Mouse (Mus musculus) MEL (cell line): ENCODE data around the gene Nlk. TPM values are rescaled to one million over a fixed set of nuclear protein-coding genes. Genes with fewer than 3 reads are reported as not detected.

Experiments
- DNase-seq: peaks from one replicate; pipeline ENCODE4 v3.0.0; 2011; ENCODE audit warnings: low read depth, low spot score
- H3K27ac ChIP-seq: 2 replicates; pipeline ENCODE4 v1.5.1; 2012; ENCODE audit warnings: low read depth, mild to moderate bottlenecking, control low read depth, low read length, moderate library complexity; ENCODE audit not compliant: control insufficient read depth
- H3K27me3 ChIP-seq, 2 experiments: fragments of 150-350 bp in 1 of 2; sonication (generic) in 1 of 2; 2 replicates each; pipeline ENCODE4 v1.6.1; 2012; ENCODE audit warnings: low read length in 2 of 2, mild to moderate bottlenecking in 2 of 2, improper control_type of control experiment in 1 of 2, moderate library complexity in 1 of 2; ENCODE audit not compliant: insufficient read depth in 2 of 2, control insufficient read depth in 1 of 2
- H3K36me3 ChIP-seq, 2 experiments: 2 replicates each; pipeline ENCODE4 v1.6.1; 2012 to 2014; ENCODE audit warnings: low read length in 2 of 2, improper control_type of control experiment in 1 of 2, inconsistent platforms in 1 of 2, mild to moderate bottlenecking in 1 of 2; ENCODE audit not compliant: insufficient read depth in 2 of 2, control insufficient read depth in 1 of 2
- H3K4me1 ChIP-seq, 2 experiments: fragments of 150-350 bp in 1 of 2; sonication (generic) in 1 of 2; 2 replicates each; pipeline ENCODE4 v1.6.1; 2012; ENCODE audit warnings: low read length in 2 of 2, improper control_type of control experiment in 1 of 2, mild to moderate bottlenecking in 1 of 2; ENCODE audit not compliant: insufficient read depth in 2 of 2, control insufficient read depth in 1 of 2
- H3K4me3 ChIP-seq, 2 experiments: fragments of 150-350 bp in 1 of 2; sonication (generic) in 1 of 2; 2 replicates each; pipeline ENCODE4 v1.5.1; 2012; ENCODE audit warnings: low read depth in 2 of 2, low read length in 2 of 2, mild to moderate bottlenecking in 2 of 2, moderate library complexity in 2 of 2, control low read depth in 1 of 2, improper control_type of control experiment in 1 of 2; ENCODE audit not compliant: control insufficient read depth in 1 of 2, insufficient read depth in 1 of 2
- H3K79me2 ChIP-seq: 2 replicates; pipeline ENCODE4 v1.6.1; 2012; ENCODE audit warnings: mild to moderate bottlenecking, low read length, moderate library complexity; ENCODE audit not compliant: control insufficient read depth, poor library complexity, insufficient read depth
- H3K9ac ChIP-seq: 2 replicates; pipeline ENCODE4 v1.6.1; 2012; ENCODE audit warnings: low read depth, mild to moderate bottlenecking, control low read depth, low read length, moderate library complexity; ENCODE audit not compliant: control insufficient read depth, poor library complexity, severe bottlenecking
- H3K9me3 ChIP-seq: fragments of 150-350 bp; sonication (generic); replicated peaks from 2 replicates; pipeline ENCODE4 v1.6.1; 2012; ENCODE audit warnings: mild to moderate bottlenecking, low read length, improper control_type of control experiment, moderate library complexity; ENCODE audit not compliant: insufficient read depth
- ELF1 ChIP-seq: IDR thresholded peaks from 2 replicates; pipeline ENCODE4 v1.6.1; 2014; ENCODE audit warnings: low read depth, mild to moderate bottlenecking, inconsistent platforms, low read length, improper control_type of control experiment, moderate library complexity
- EP300 ChIP-seq, 2 experiments: IDR thresholded peaks; 2 replicates each; pipeline ENCODE4 v1.6.1; 2011; ENCODE audit warnings: improper control_type of control experiment in 2 of 2, low read length in 2 of 2, low read depth in 1 of 2, mild to moderate bottlenecking in 1 of 2
- GABPA ChIP-seq: IDR thresholded peaks from 2 replicates; pipeline ENCODE4 v1.6.1; 2012; ENCODE audit warnings: low read depth, mild to moderate bottlenecking, inconsistent platforms, low read length, improper control_type of control experiment, moderate library complexity
- JUND ChIP-seq: IDR thresholded peaks from 2 replicates; pipeline ENCODE4 v1.6.1; 2011; ENCODE audit warnings: low read depth, mild to moderate bottlenecking, improper control_type of control experiment, low read length
- MAZ ChIP-seq: IDR thresholded peaks from 2 replicates; pipeline ENCODE4 v1.6.1; 2012; ENCODE audit warnings: low read depth, mild to moderate bottlenecking, inconsistent platforms, low read length, improper control_type of control experiment
- MXI1 ChIP-seq: IDR thresholded peaks from 2 replicates; pipeline ENCODE4 v1.6.1; 2011; ENCODE audit warnings: mild to moderate bottlenecking, low read depth, low read length, improper control_type of control experiment
- NELFE ChIP-seq: IDR thresholded peaks from 2 replicates; pipeline ENCODE4 v1.6.1; 2011; ENCODE audit warnings: low read depth, low read length, improper control_type of control experiment
- POLR2A ChIP-seq, 2 experiments: IDR thresholded peaks; 2 replicates each; pipeline ENCODE4 v1.6.1; 2011 to 2012; ENCODE audit warnings: low read length in 2 of 2, mild to moderate bottlenecking in 2 of 2, control low read depth in 1 of 2, improper control_type of control experiment in 1 of 2, low read depth in 1 of 2, moderate library complexity in 1 of 2; ENCODE audit not compliant: control insufficient read depth in 1 of 2, insufficient read depth in 1 of 2, poor library complexity in 1 of 2
- POLR2AphosphoS5 ChIP-seq: IDR thresholded peaks from 2 replicates; pipeline ENCODE4 v1.6.1; 2012; ENCODE audit warnings: low read depth, borderline replicate concordance, mild to moderate bottlenecking, inconsistent platforms, low read length, moderate library complexity, mixed read lengths
- SIN3A ChIP-seq: IDR thresholded peaks from 2 replicates; pipeline ENCODE4 v1.6.1; 2012; ENCODE audit warnings: low read length, improper control_type of control experiment, inconsistent platforms
- TAL1 ChIP-seq: IDR thresholded peaks from 2 replicates; pipeline ENCODE4 v1.6.1; 2012; ENCODE audit warnings: mild to moderate bottlenecking, inconsistent platforms, low read length, moderate library complexity, mixed read lengths
- TBP ChIP-seq: IDR thresholded peaks from 2 replicates; pipeline ENCODE4 v1.8.0; 2011; ENCODE audit warnings: low read depth, low read length, improper control_type of control experiment
- TCF12 ChIP-seq: IDR thresholded peaks from 2 replicates; pipeline ENCODE4 v1.6.1; 2014; ENCODE audit warnings: low read depth, mild to moderate bottlenecking, inconsistent platforms, low read length, improper control_type of control experiment, moderate library complexity
- USF2 ChIP-seq, 2 experiments: IDR thresholded peaks; 2 replicates each; pipeline ENCODE4 v1.6.1; 2011 to 2012; ENCODE audit warnings: improper control_type of control experiment in 2 of 2, low read length in 2 of 2, borderline replicate concordance in 1 of 2, inconsistent platforms in 1 of 2, low read depth in 1 of 2, mild to moderate bottlenecking in 1 of 2; ENCODE audit not compliant: insufficient read depth in 1 of 2
- ZC3H11A ChIP-seq: IDR thresholded peaks from 2 replicates; pipeline ENCODE4 v1.6.1; 2012; ENCODE audit warnings: low read depth, mild to moderate bottlenecking, inconsistent platforms, low read length, improper control_type of control experiment
- ZKSCAN1 ChIP-seq: IDR thresholded peaks from 2 replicates; pipeline ENCODE4 v1.6.1; 2012; ENCODE audit warnings: low read depth, mild to moderate bottlenecking, inconsistent platforms, low read length, improper control_type of control experiment, moderate library complexity
- polyA plus RNA-seq, 2 experiments: library from polyadenylated mRNA; stranded (reverse) in 1 of 2; unstranded in 1 of 2; fragments of >175 nt in 1 of 2; fragments of >200 nt in 1 of 2; gene quantifications; 2 replicates each; pipeline versions ENCODE4 v1.2.1 to v1.2.4; 2012; ENCODE audit warnings: low replicate concordance in 2 of 2, low read depth in 1 of 2; ENCODE audit not compliant: insufficient read length in 2 of 2, insufficient read depth in 1 of 2, missing spikeins in 1 of 2
- total RNA-seq: library from RNA; depleted of rRNA; stranded (reverse); fragments of 300-350 nt; gene quantifications from 2 replicates; pipeline ENCODE4 v1.2.3, GENCODE M21; 2012

Gene Nlk
- total and polyA plus RNA-seq, 3 experiments: 16.9 to 17.9 TPM; not detected in 1

- DNase-seq: no peak
- H3K4me1 ChIP-seq: peaks cover 5 to 21% of the 10 kb centered on the region in 2 experiments; a peak in 3 of 4 replicates
Observed at GRCm38 (mm10) chr11:78736877-78737408, 39.8 kb upstream of the Nlk start.

GRCm38 (mm10) chr11:78735168-78735567, 38.0 kb upstream of the Nlk start:
- DNase-seq: peak; percentile 36
- no peaks in the 10 kb centered on the region for H3K9me3 ChIP-seq
- no peak overlapping the region for H3K4me3 ChIP-seq
- H3K4me1 ChIP-seq: peaks cover 5 to 21% of the 10 kb centered on the region in 2 experiments; a peak in 3 of 4 replicates
- H3K79me2 ChIP-seq: no peaks in the 10 kb centered on the region
- peaks cover 0 to 23% of the 10 kb centered on the region in 2 experiments; a peak in 2 of 4 replicates for H3K36me3 ChIP-seq
- H3K27ac ChIP-seq: no peak overlapping the region
- TF ChIP-seq TCF12 (no peak), JUND (no peak), POLR2AphosphoS5 (no peak), USF2 (IDR thresholded peaks at IDR 0.05; ENCODE audit: borderline replicate concordance in 1 of 2, insufficient read depth in 1 of 2, low read depth in 1 of 2, low read length in 2 of 2) (no peak), ELF1 (no peak), TAL1 (no peak), MXI1 (no peak), ZC3H11A (no peak), MAZ (no peak), SIN3A (no peak), GABPA (no peak), POLR2A (IDR thresholded peaks at IDR 0.05; ENCODE audit: control insufficient read depth in 1 of 2, insufficient read depth in 1 of 2, low read depth in 1 of 2, low read length in 2 of 2, poor library complexity in 1 of 2) (no peak)
- TF ChIP-seq, all 39 proteins: peak for 0
- no peak overlapping the region for H3K9ac ChIP-seq
- peaks cover 0 to 2% of the 10 kb centered on the region in 2 experiments; a peak in 2 of 4 replicates for H3K27me3 ChIP-seq

More at GRCm38 (mm10) chr11:78736877-78737408, 39.8 kb upstream of the Nlk start:
- H3K79me2 ChIP-seq: no peaks in the 10 kb centered on the region
- no peak overlapping the region for H3K4me3 ChIP-seq
- TF ChIP-seq EP300 (IDR thresholded peaks at IDR 0.05; ENCODE audit: low read depth in 1 of 2, low read length in 2 of 2) (no peak), NELFE (no peak), ZKSCAN1 (no peak), TBP (no peak)
- H3K9me3 ChIP-seq: no peaks in the 10 kb centered on the region
- peaks cover 0 to 23% of the 10 kb centered on the region in 2 experiments; a peak in 2 of 4 replicates for H3K36me3 ChIP-seq
- peaks cover 0 to 2% of the 10 kb centered on the region in 2 experiments; a peak in 2 of 4 replicates for H3K27me3 ChIP-seq
- H3K27ac ChIP-seq: no peak overlapping the region
- no peak overlapping the region for H3K9ac ChIP-seq
